In the genomic region with DNA sequence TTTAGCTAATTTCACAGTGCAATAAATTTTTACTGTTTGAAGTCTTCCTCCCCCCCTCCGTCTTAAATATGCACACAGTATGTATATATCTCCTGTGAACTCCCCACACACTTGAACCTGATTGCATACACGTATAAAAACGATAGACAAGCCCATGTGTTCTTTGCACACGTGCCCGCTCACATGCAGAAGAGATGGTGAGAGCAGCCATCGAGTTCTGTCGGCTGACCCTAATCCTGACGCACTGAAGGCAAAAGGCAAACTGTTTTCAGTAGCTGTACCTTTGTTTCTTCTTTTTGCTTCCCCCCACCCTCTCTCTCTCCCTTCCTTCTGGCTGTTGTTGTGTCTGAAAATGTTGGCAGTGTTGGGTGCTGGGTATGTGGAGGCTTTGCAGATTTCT, we compare ENCODE assay signal across 12 mouse cellular contexts. TPM values are rescaled to one million over a fixed set of nuclear protein-coding genes. Genes with fewer than 3 reads are reported as not detected.
DNase-seq lines count a peak whose midpoint lies in the region; ATAC-seq and TF ChIP-seq lines count a peak whose summit lies in the region.
"Had no signal": no experiment of that assay in that cellular context is flagged by ENCODE, and none has a peak within 500 bp of the region (broad histone marks: within the 10 kb centered on the region; RNA-seq: fewer than 3 reads in every experiment).

No protein-coding gene starts in this region.

- H3K4me2 ChIP-seq in kidney, embryonic 15.5 days = peak overlapping the region; percentile 17; the same call in 1 of the 2 replicates
- H3K4me2 ChIP-seq in kidney, embryonic 14.5 days (replicated peaks; ENCODE audit: low read depth, low read length) = no peak overlapping the region; the same call in 1 of the 2 replicates
- peak overlapping the region; percentile 3 for H3K4me2 ChIP-seq in embryonic facial prominence, embryonic 12.5 days (replicated peaks)
- no peak overlapping the region for H3K4me2 ChIP-seq in hindbrain, embryonic 15.5 days
- H3K4me2 ChIP-seq in neural tube, embryonic 13.5 days = peak overlapping the region; percentile 4

- H3K79me2 ChIP-seq in heart, adult 2 months (replicated peaks; ENCODE audit: control insufficient read depth, insufficient read depth, low read length) = no peaks in the 10 kb centered on the region

- intact Hi-C loops in heart, adult 2 months (cut with DNase I) = no loop called here

- TF ChIP-seq POLR2A in heart, adult 2 months (IDR thresholded peaks at IDR 0.05; ENCODE audit: insufficient read depth, low read depth, low read length) = no peak

- WGBS in kidney, embryonic 15.5 days = 66% methylated on average over 8 of the region's 8 CpGs
- 64% methylated on average over 8 of the region's 8 CpGs for WGBS in kidney, embryonic 14.5 days
- 37% methylated on average over 8 of the region's 8 CpGs for WGBS in embryonic facial prominence, embryonic 12.5 days
- 63% methylated on average over 8 of the region's 8 CpGs for WGBS in hindbrain, embryonic 15.5 days
- 48% methylated on average over 8 of the region's 8 CpGs for WGBS in neural tube, embryonic 13.5 days
- WGBS in heart, adult 2 months = 70% methylated on average over 8 of the region's 8 CpGs

- H3K4me3 ChIP-seq in kidney, embryonic 15.5 days (replicated peaks) = no peak overlapping the region
- no peak overlapping the region for H3K4me3 ChIP-seq in kidney, embryonic 14.5 days (ENCODE audit: low read length)
- H3K4me3 ChIP-seq in embryonic facial prominence, embryonic 12.5 days = no peak overlapping the region
- no peak overlapping the region for H3K4me3 ChIP-seq in hindbrain, embryonic 15.5 days
- no peak overlapping the region for H3K4me3 ChIP-seq in neural tube, embryonic 13.5 days
- H3K4me3 ChIP-seq in heart, adult 2 months = no peak overlapping the region
- H3K4me3 ChIP-seq: megakaryocyte, embryonic 14.5 days had no signal

- ATAC-seq in kidney, embryonic 15.5 days (replicated peaks; ENCODE audit: low FRiP score) = no peak
- ATAC-seq in kidney, embryonic 14.5 days (ENCODE audit: low FRiP score, low TSS enrichment) = no peak
- ATAC-seq in embryonic facial prominence, embryonic 12.5 days (ENCODE audit: insufficient number of reproducible peaks, insufficient read depth, low FRiP score, low TSS enrichment) = no peak
- no peak for ATAC-seq in hindbrain, embryonic 15.5 days (ENCODE audit: low FRiP score, low read depth)
- no peak for ATAC-seq in neural tube, embryonic 13.5 days (ENCODE audit: low read depth)

- TF ChIP-seq EP300 in heart, adult 2 months (IDR thresholded peaks at IDR 0.05; ENCODE audit: insufficient read depth, low read depth, low read length) = no peak

- no peak for TF ChIP-seq CTCF in heart, adult 2 months (IDR thresholded peaks at IDR 0.05)

- no peak overlapping the region for H3K9ac ChIP-seq in kidney, embryonic 15.5 days
- H3K9ac ChIP-seq in kidney, embryonic 14.5 days (ENCODE audit: low read depth, low read length) = no peak overlapping the region
- H3K9ac ChIP-seq in embryonic facial prominence, embryonic 12.5 days = no peak overlapping the region
- no peak overlapping the region for H3K9ac ChIP-seq in hindbrain, embryonic 15.5 days
- H3K9ac ChIP-seq in neural tube, embryonic 13.5 days = peak overlapping the region; percentile 19; the same call in 1 of the 2 replicates
- no peak overlapping the region for H3K9ac ChIP-seq in heart, adult 2 months (ENCODE audit: low read depth, low read length)
- H3K9ac ChIP-seq: liver, embryonic 14.5 days had no signal

- H3K27ac ChIP-seq in kidney, embryonic 15.5 days = no peak overlapping the region
- no peak overlapping the region for H3K27ac ChIP-seq in kidney, embryonic 14.5 days (ENCODE audit: low read depth, low read length)
- peak overlapping the region; percentile 64 for H3K27ac ChIP-seq in embryonic facial prominence, embryonic 12.5 days
- peak overlapping the region; percentile 56 for H3K27ac ChIP-seq in hindbrain, embryonic 15.5 days (replicated peaks)
- peak overlapping the region; percentile 59 for H3K27ac ChIP-seq in neural tube, embryonic 13.5 days (replicated peaks)
- H3K27ac ChIP-seq in heart, adult 2 months = no peak overlapping the region
- H3K27ac ChIP-seq: liver, embryonic 14.5 days had no signal

- no peaks in the 10 kb centered on the region for H3K27me3 ChIP-seq in kidney, embryonic 15.5 days
- H3K27me3 ChIP-seq in kidney, embryonic 14.5 days (ENCODE audit: control insufficient read depth, insufficient read depth, low read length) = no peaks in the 10 kb centered on the region
- no peaks in the 10 kb centered on the region for H3K27me3 ChIP-seq in embryonic facial prominence, embryonic 12.5 days
- H3K27me3 ChIP-seq in hindbrain, embryonic 15.5 days = no peaks in the 10 kb centered on the region
- H3K27me3 ChIP-seq in neural tube, embryonic 13.5 days = no peaks in the 10 kb centered on the region
- H3K27me3 ChIP-seq in heart, adult 2 months (ENCODE audit: control insufficient read depth, insufficient read depth, low read length) = no peaks in the 10 kb centered on the region; the same call in 1 of the 2 replicates
- H3K27me3 ChIP-seq: megakaryocyte, embryonic 14.5 days had no signal

- DNase-seq in gastrocnemius, adult 8-10 months (ENCODE audit: low spot score in 2 of 2) = no peak
- no peak for DNase-seq in heart, adult 2 months
- DNase-seq: cerebellum, postnatal 14 days; kidney, adult 18-20 months; thymus, postnatal 4 days had no signal

- H3K9me3 ChIP-seq in kidney, embryonic 15.5 days (replicated peaks) = no peaks in the 10 kb centered on the region
- no peaks in the 10 kb centered on the region for H3K9me3 ChIP-seq in kidney, embryonic 14.5 days (ENCODE audit: control insufficient read depth, low read length)
- H3K9me3 ChIP-seq in embryonic facial prominence, embryonic 12.5 days = no peaks in the 10 kb centered on the region
- H3K9me3 ChIP-seq in hindbrain, embryonic 15.5 days = no peaks in the 10 kb centered on the region
- H3K9me3 ChIP-seq in neural tube, embryonic 13.5 days = no peaks in the 10 kb centered on the region

- 0 out of 2 replicates have a peak, but pooled peaks cover 2% of the 10 kb centered on the region for H3K4me1 ChIP-seq in kidney, embryonic 15.5 days
- H3K4me1 ChIP-seq in kidney, embryonic 14.5 days (ENCODE audit: control insufficient read depth, insufficient read depth, low read length) = no peaks in the 10 kb centered on the region
- peaks cover 16% of the 10 kb centered on the region for H3K4me1 ChIP-seq in embryonic facial prominence, embryonic 12.5 days
- peaks cover 11% of the 10 kb centered on the region; the same call in 1 of the 2 replicates for H3K4me1 ChIP-seq in hindbrain, embryonic 15.5 days (replicated peaks)
- peaks cover 17% of the 10 kb centered on the region for H3K4me1 ChIP-seq in neural tube, embryonic 13.5 days (replicated peaks)
- H3K4me1 ChIP-seq in heart, adult 2 months (ENCODE audit: control insufficient read depth, insufficient read depth, low read length) = no peaks in the 10 kb centered on the region
- H3K4me1 ChIP-seq: megakaryocyte, embryonic 14.5 days had no signal

- no peaks in the 10 kb centered on the region for H3K36me3 ChIP-seq in kidney, embryonic 15.5 days
- H3K36me3 ChIP-seq in kidney, embryonic 14.5 days (ENCODE audit: control insufficient read depth, insufficient read depth, low read length) = no peaks in the 10 kb centered on the region
- H3K36me3 ChIP-seq in embryonic facial prominence, embryonic 12.5 days = no peaks in the 10 kb centered on the region
- no peaks in the 10 kb centered on the region for H3K36me3 ChIP-seq in hindbrain, embryonic 15.5 days
- no peaks in the 10 kb centered on the region for H3K36me3 ChIP-seq in neural tube, embryonic 13.5 days
- H3K36me3 ChIP-seq in heart, adult 2 months (ENCODE audit: control insufficient read depth, insufficient read depth, low read length) = no peaks in the 10 kb centered on the region

RNA-seq across cellular contexts. Expression of a gene that starts 18.4 kb away (rescaled TPM):
- polyA plus RNA-seq in kidney, embryonic 15.5 days (2015; fragmentation: Nextera tagmentation; extraction: Ambion mirVana) = 9.2 and 9.4 TPM in 2 replicates
- 11.4 and 11.7 TPM in 2 replicates for polyA plus RNA-seq in kidney, embryonic 14.5 days (2014; fragmentation: Nextera tagmentation; extraction: Ambion mirVana)
- polyA plus RNA-seq in embryonic facial prominence, embryonic 12.5 days (2016; fragmentation: Nextera tagmentation; extraction: Ambion mirVana) = 38.5 and 43.1 TPM in 2 replicates
- polyA plus RNA-seq in hindbrain, embryonic 15.5 days (2015; fragmentation: Nextera tagmentation; extraction: Ambion mirVana) = 23.5 and 36.2 TPM in 2 replicates
- polyA plus RNA-seq in neural tube, embryonic 13.5 days (2015; fragmentation: Nextera tagmentation; extraction: Ambion mirVana) = 28.2 and 32.9 TPM in 2 replicates
- 10 to 100 TPM; 20.0 to 21.5 (median 21.0) TPM for total RNA-seq in gastrocnemius, adult 8-10 months (2022)
- 1 to 10 TPM; 6.9 to 8.3 TPM for total RNA-seq in heart, adult 2 months (2021)
- polyA plus RNA-seq in heart, adult 2 months (2012; rRNA removed) = 1.8 TPM in 2 replicates

Comparison
In these comparisons a context has a peak if more than half of its experiments do, and no peak if none do; other contexts are left out.
1. H3K4me2 ChIP-seq: peak in kidney, embryonic 15.5 days (single experiment), embryonic facial prominence, embryonic 12.5 days (single experiment) and neural tube, embryonic 13.5 days (single experiment); none in kidney, embryonic 14.5 days (single experiment) and hindbrain, embryonic 15.5 days (single experiment).
2. H3K27ac ChIP-seq: peak in embryonic facial prominence, embryonic 12.5 days (single experiment), hindbrain, embryonic 15.5 days (single experiment) and neural tube, embryonic 13.5 days (single experiment); none in kidney, embryonic 15.5 days (single experiment), kidney, embryonic 14.5 days (single experiment) and heart, adult 2 months (single experiment).